Mouse (Mus musculus): ENCODE data around the gene Lhx4. TPM values are rescaled to one million over a fixed set of nuclear protein-coding genes. Genes with fewer than 3 reads are reported as not detected.

Gene Lhx4
- polyA plus RNA-seq, 2 experiments, result not detected

DNA sequence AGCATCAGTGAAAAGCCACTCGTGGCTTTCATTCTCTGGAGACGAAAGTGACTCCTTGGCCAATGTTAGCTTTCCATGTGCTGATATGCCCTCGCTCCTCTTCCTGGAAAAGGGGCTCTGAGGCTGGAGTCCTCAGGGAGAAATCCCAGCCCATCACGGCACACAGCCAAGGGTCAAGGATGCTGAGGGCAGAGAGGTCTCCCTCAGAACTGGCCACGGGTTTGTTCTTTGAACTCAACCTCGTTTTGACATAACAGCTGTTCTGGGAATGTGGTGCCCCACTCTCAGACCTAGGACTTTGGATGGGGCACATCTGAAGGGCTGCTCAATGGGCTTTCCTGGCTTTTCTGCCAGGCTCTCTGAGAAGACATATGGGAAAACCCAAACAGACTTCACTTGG lies 43.4 kb upstream of the Lhx4 start:
- Histone ChIP-seq H3K9me3 (ENCODE audit: control insufficient read depth, low read length) (no peaks in the 10 kb centered on the region), H3K4me1 (ENCODE audit: control insufficient read depth, insufficient read depth, low read length) (no peaks in the 10 kb centered on the region), H3K4me3 (replicated peaks; ENCODE audit: low read length) (no peak overlapping the region), H3K9ac (ENCODE audit: low read depth, low read length, severe bottlenecking) (no peak overlapping the region), H3K4me2 (replicated peaks; ENCODE audit: low read depth, low read length, severe bottlenecking) (no peak overlapping the region), H3K36me3 (ENCODE audit: control insufficient read depth, insufficient read depth, low read length) (peaks cover 37% of the 10 kb centered on the region), H3K27ac (replicated peaks; ENCODE audit: low read depth, low read length) (no peak overlapping the region), H3K27me3 (ENCODE audit: control insufficient read depth, insufficient read depth, low read length) (no peaks in the 10 kb centered on the region)
- ATAC-seq (ENCODE audit: low FRiP score, low read depth), result no peak
- TF ChIP-seq POLR2A (IDR thresholded peaks at IDR 0.05; ENCODE audit: borderline replicate concordance, extremely low read depth, insufficient read depth, insufficient read length), result no peak
- no peak for DNase-seq (ENCODE audit: low spot score)
- 86% methylated on average over 6 of the region's 6 CpGs for WGBS

DNA sequence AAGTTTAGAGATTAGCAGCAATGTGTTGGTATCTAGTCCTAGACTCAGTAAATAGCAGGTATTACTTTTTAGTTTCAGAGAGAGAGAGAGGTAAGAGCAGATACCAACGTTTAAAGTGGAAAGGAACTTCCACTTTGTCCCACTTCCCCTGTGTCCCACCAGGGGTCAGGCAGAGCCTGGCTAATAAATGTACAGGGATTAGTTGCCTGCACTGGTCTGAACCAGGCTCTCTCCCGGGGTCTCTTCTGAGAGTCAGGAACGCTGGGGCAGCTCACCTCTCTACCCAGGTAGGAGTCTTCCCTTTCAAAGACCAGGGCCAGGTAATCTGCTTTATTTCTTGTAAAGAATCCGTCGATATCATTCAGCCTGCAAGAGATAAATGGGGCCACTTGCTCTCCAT lies 40.4 kb upstream of the Lhx4 start:
- H3K36me3 ChIP-seq (ENCODE audit: control insufficient read depth, insufficient read depth, low read length), result peaks cover 61% of the 10 kb centered on the region
- 59% methylated on average over 5 of the region's 5 CpGs for WGBS

DNA sequence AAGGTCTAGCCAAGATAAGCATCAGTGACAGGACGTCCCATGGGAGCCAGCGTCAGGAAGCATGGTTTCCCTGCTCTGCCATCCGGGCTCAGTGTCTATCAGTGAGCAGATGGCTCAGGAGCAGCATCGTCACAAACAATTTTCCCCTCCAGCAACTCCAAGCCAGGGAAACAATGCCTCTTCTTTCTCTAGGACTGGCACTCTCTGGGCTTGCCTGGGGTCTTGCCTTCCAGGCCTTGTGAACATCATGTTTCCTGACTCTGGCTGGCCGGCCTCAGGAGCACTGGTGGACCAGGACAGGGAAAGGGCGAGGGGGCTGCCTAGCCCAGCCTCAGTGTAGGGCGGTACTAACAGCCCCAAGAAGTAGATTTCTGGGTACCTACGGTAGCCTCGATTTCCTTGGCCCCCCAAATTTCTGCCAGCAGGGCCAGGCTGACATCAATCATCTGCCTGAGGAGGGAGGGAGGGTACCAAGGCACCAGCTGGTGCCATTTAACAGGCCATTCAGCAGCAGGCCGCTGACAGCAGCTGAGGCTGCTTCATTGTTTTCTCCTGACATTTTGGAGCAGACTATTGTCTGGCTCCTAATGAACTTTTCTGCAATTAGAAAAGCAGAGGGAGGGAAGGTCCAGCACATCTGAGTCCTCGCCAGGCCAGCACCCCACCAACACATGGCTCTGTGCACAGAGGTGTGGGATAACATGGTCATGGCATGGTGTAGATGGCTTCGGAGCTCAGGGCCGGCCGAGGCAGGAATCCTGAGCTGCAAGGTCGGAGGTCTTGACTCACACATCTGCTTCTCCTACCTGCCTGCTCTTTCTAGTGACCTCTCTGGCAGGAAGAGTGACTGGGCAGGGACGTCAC lies 38.9 kb upstream of the Lhx4 start:
- peaks cover 68% of the 10 kb centered on the region for H3K36me3 ChIP-seq (ENCODE audit: control insufficient read depth, insufficient read depth, low read length)
- ATAC-seq (ENCODE audit: low FRiP score, low read depth), result no peak

More for the DNA sequence above, 40.4 kb upstream of the Lhx4 start:
- Histone ChIP-seq H3K4me1 (ENCODE audit: control insufficient read depth, insufficient read depth, low read length) (no peaks in the 10 kb centered on the region), H3K27me3 (ENCODE audit: control insufficient read depth, insufficient read depth, low read length) (no peaks in the 10 kb centered on the region), H3K9me3 (ENCODE audit: control insufficient read depth, low read length) (no peaks in the 10 kb centered on the region), H3K27ac (replicated peaks; ENCODE audit: low read depth, low read length) (no peak overlapping the region), H3K4me3 (replicated peaks; ENCODE audit: low read length) (no peak overlapping the region), H3K4me2 (replicated peaks; ENCODE audit: low read depth, low read length, severe bottlenecking) (no peak overlapping the region), H3K9ac (ENCODE audit: low read depth, low read length, severe bottlenecking) (no peak overlapping the region)
- DNase-seq (ENCODE audit: low spot score) (no peak), ATAC-seq (ENCODE audit: low FRiP score, low read depth) (no peak)
- TF ChIP-seq POLR2A (IDR thresholded peaks at IDR 0.05; ENCODE audit: borderline replicate concordance, extremely low read depth, insufficient read depth, insufficient read length), result no peak

DNA sequence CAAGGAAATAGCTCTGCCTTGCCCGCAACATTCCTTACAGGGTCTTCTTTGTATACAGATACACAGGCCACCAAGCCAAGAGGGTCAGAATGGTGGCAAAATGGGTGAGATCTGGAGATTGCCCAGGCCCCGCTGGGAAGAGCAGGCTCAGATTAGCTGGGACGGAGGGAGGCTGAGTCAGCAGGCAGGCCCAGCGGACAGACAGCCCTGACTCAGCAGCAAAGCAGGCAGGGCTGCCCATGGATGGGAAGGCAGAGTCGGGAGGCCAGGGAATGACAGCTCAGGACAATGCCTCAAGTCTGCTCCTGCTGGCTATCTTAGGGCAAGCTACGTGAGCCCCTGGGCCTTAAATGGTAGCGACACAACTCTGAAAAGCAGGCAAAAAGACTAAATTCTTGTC lies 34.4 kb upstream of the Lhx4 start:
- Histone ChIP-seq H3K4me2 (replicated peaks; ENCODE audit: low read depth, low read length, severe bottlenecking) (no peak overlapping the region), H3K9me3 (ENCODE audit: control insufficient read depth, low read length) (no peaks in the 10 kb centered on the region), H3K27me3 (ENCODE audit: control insufficient read depth, insufficient read depth, low read length) (no peaks in the 10 kb centered on the region), H3K4me3 (replicated peaks; ENCODE audit: low read length) (no peak overlapping the region), H3K27ac (replicated peaks; ENCODE audit: low read depth, low read length) (no peak overlapping the region), H3K4me1 (ENCODE audit: control insufficient read depth, insufficient read depth, low read length) (no peaks in the 10 kb centered on the region), H3K9ac (ENCODE audit: low read depth, low read length, severe bottlenecking) (no peak overlapping the region), H3K36me3 (ENCODE audit: control insufficient read depth, insufficient read depth, low read length) (peaks cover 60% of the 10 kb centered on the region)
- TF ChIP-seq POLR2A (IDR thresholded peaks at IDR 0.05; ENCODE audit: borderline replicate concordance, extremely low read depth, insufficient read depth, insufficient read length), result no peak
- 69% methylated on average over 7 of the region's 7 CpGs for WGBS
- no peak for DNase-seq (ENCODE audit: low spot score)
- no peak for ATAC-seq (ENCODE audit: low FRiP score, low read depth)

More for the DNA sequence above, 38.9 kb upstream of the Lhx4 start:
- no peak overlapping the region for H3K27ac ChIP-seq (replicated peaks; ENCODE audit: low read depth, low read length)
- no peaks in the 10 kb centered on the region for H3K27me3 ChIP-seq (ENCODE audit: control insufficient read depth, insufficient read depth, low read length)
- no peaks in the 10 kb centered on the region for H3K4me1 ChIP-seq (ENCODE audit: control insufficient read depth, insufficient read depth, low read length)
- DNase-seq (ENCODE audit: low spot score), result no peak
- H3K9ac ChIP-seq (ENCODE audit: low read depth, low read length, severe bottlenecking), result no peak overlapping the region
- WGBS, result 77% methylated on average over 16 of the region's 16 CpGs
- no peaks in the 10 kb centered on the region for H3K9me3 ChIP-seq (ENCODE audit: control insufficient read depth, low read length)
- no peak for TF ChIP-seq POLR2A (IDR thresholded peaks at IDR 0.05; ENCODE audit: borderline replicate concordance, extremely low read depth, insufficient read depth, insufficient read length)
- H3K4me3 ChIP-seq (replicated peaks; ENCODE audit: low read length), result no peak overlapping the region
- no peak overlapping the region for H3K4me2 ChIP-seq (replicated peaks; ENCODE audit: low read depth, low read length, severe bottlenecking)

DNA sequence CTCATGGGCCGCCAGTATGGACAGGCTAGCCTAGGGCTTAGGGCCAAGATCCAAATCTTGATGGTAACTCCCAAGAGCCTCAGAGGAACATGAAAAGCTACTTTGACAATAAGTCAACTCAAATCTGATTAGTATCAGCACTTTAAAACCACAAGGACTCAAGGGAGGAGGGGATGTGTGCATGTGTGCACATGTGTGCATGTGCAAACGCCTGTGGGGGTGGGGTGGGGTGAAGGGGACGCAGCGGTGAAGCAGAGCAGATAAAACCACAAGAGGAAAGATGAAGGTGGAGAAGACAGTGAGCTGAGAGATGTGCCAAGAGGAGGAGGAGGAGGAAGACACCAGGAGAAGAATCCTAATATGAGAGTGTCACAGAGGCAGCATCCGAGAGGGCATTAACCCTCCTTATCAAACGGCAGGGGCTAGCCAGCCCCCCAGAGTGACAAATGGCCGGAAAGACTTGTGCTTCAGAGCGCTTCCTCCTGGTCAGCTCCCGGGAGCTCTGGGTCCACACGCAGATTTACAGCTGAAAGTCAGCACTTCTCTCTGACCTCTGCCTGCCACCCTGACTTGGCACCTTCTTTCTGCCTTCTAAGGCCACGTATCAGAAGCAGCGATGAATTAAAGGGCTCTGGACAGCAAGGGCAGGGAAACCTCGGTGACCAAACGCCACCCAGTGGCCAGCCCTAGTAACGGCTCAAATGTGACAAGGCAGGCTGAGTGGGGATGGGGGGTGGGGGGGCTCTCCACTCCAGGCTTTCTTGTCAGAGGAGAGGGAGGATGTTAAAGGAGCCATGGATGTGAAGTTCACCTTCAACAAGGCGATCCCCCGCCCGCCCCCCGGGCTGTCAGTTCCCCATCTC lies 33.1 kb upstream of the Lhx4 start:
- no peak overlapping the region for H3K4me2 ChIP-seq (replicated peaks; ENCODE audit: low read depth, low read length, severe bottlenecking)
- no peaks in the 10 kb centered on the region for H3K4me1 ChIP-seq (ENCODE audit: control insufficient read depth, insufficient read depth, low read length)
- H3K27me3 ChIP-seq (ENCODE audit: control insufficient read depth, insufficient read depth, low read length), result no peaks in the 10 kb centered on the region
- no peaks in the 10 kb centered on the region for H3K9me3 ChIP-seq (ENCODE audit: control insufficient read depth, low read length)
- no peak overlapping the region for H3K27ac ChIP-seq (replicated peaks; ENCODE audit: low read depth, low read length)
- 33% methylated on average over 19 of the region's 19 CpGs for WGBS
- H3K9ac ChIP-seq (ENCODE audit: low read depth, low read length, severe bottlenecking), result no peak overlapping the region
- H3K4me3 ChIP-seq (replicated peaks; ENCODE audit: low read length), result no peak overlapping the region
- 0 out of 2 replicates have a peak, but pooled peaks have one; percentile 26 for ATAC-seq (ENCODE audit: low FRiP score, low read depth)
- TF ChIP-seq POLR2A (IDR thresholded peaks at IDR 0.05; ENCODE audit: borderline replicate concordance, extremely low read depth, insufficient read depth, insufficient read length), result no peak
- peak; percentile 66 for DNase-seq (ENCODE audit: low spot score)
- peaks cover 55% of the 10 kb centered on the region for H3K36me3 ChIP-seq (ENCODE audit: control insufficient read depth, insufficient read depth, low read length)

Measured in limb, embryonic 14.5 days (tissue).